ENCODE assay signal across 11 mouse cellular contexts in the genomic region with DNA sequence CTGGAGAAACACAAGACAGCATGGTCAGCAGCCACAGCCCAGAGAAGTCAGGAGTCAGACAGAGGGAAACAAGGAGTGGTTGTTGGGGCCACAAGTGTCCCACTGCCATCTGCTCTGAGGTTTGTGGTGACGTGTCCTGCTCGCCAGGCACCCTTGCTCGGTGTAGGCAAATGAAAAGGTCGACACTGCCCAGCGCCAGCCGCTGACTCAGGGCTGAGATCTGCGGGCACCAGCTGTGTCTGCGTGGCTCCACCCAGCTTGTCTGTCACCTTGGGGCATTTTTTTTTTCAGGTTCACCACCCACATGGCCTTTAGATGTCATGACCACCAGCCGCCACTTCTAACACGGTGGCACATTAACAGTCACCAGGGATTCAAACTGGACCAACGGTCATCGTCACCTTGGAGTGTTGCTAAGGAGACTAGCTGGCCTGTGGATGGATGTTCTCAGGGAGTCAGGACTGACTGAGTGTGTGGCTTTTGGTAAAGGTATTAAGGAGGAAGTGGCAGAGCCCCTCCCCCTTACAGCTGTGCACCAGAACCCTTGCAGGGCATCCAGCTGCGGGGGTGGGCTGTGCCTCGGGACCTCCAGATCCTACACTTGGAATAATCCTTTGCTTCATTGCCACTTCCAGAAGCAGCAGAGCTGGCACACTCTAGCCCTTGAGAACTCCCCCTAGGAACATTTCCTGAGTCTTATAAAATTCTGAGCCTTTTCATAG.
DNase-seq lines count a peak whose midpoint lies in the region; ATAC-seq and TF ChIP-seq lines count a peak whose summit lies in the region.
"Had no signal": no experiment of that assay in that cellular context is flagged by ENCODE, and none has a peak within 500 bp of the region (broad histone marks: within the 10 kb centered on the region; RNA-seq: fewer than 3 reads in every experiment).

No protein-coding gene starts in this region.

- no peak overlapping the region for H3K27ac ChIP-seq in kidney, postnatal 0 days
- H3K27ac ChIP-seq in kidney, embryonic 14.5 days (ENCODE audit: low read depth, low read length), result no peak overlapping the region
- no peak overlapping the region for H3K27ac ChIP-seq in layer of hippocampus, adult 2 months
- H3K27ac ChIP-seq: stomach, embryonic 15.5 days had no signal

- H3K9ac ChIP-seq in kidney, postnatal 0 days (ENCODE audit: low read depth, low read length), result no peak overlapping the region
- no peak overlapping the region for H3K9ac ChIP-seq in kidney, embryonic 14.5 days (ENCODE audit: low read depth, low read length)
- H3K9ac ChIP-seq: forebrain, embryonic 15.5 days; heart, embryonic 12.5 days; stomach, embryonic 15.5 days had no signal

- DNase-seq in kidney, postnatal 0 days (ENCODE audit: low spot score), result no peak
- no peak for DNase-seq in frontal cortex, postnatal 14 days (ENCODE audit: low spot score in 2 of 2)
- DNase-seq in layer of hippocampus, adult 2 months (ENCODE audit: low spot score in 2 of 2), result no peak
- DNase-seq in adipocyte (ENCODE audit: low spot score), result no peak
- DNase-seq: lung, postnatal 10 days had no signal

- no peak for TF ChIP-seq CTCF in kidney, postnatal 0 days (IDR thresholded peaks at IDR 0.05; ENCODE audit: low read depth)
- TF ChIP-seq CTCF in layer of hippocampus, adult 2 months (conservative IDR thresholded peaks at IDR 0.05), result no peak

- H3K36me3 ChIP-seq in kidney, postnatal 0 days (ENCODE audit: insufficient read depth, low read length), result no peaks in the 10 kb centered on the region
- H3K36me3 ChIP-seq in kidney, embryonic 14.5 days (ENCODE audit: control insufficient read depth, insufficient read depth, low read length), result no peaks in the 10 kb centered on the region
- H3K36me3 ChIP-seq: forebrain, embryonic 15.5 days; heart, embryonic 12.5 days; stomach, embryonic 15.5 days had no signal

- no peak overlapping the region for H3K4me3 ChIP-seq in kidney, postnatal 0 days (replicated peaks; ENCODE audit: low read depth, low read length)
- no peak overlapping the region for H3K4me3 ChIP-seq in kidney, embryonic 14.5 days (ENCODE audit: low read length)
- H3K4me3 ChIP-seq in layer of hippocampus, adult 2 months, result no peak overlapping the region
- H3K4me3 ChIP-seq: forebrain, embryonic 15.5 days; heart, embryonic 12.5 days; stomach, embryonic 15.5 days had no signal

- no peaks in the 10 kb centered on the region for H3K27me3 ChIP-seq in kidney, postnatal 0 days (ENCODE audit: insufficient read depth, low read length)
- no peaks in the 10 kb centered on the region for H3K27me3 ChIP-seq in kidney, embryonic 14.5 days (ENCODE audit: control insufficient read depth, insufficient read depth, low read length)
- H3K27me3 ChIP-seq: forebrain, embryonic 15.5 days; heart, embryonic 12.5 days; stomach, embryonic 15.5 days had no signal

- H3K4me1 ChIP-seq in kidney, postnatal 0 days (replicated peaks; ENCODE audit: insufficient read depth, low read length), result no peaks in the 10 kb centered on the region
- H3K4me1 ChIP-seq in kidney, embryonic 14.5 days (ENCODE audit: control insufficient read depth, insufficient read depth, low read length), result no peaks in the 10 kb centered on the region
- H3K4me1 ChIP-seq: forebrain, embryonic 15.5 days; stomach, embryonic 15.5 days had no signal

- WGBS in kidney, postnatal 0 days, result 39% methylated on average over 14 of the region's 14 CpGs
- WGBS in kidney, embryonic 14.5 days, result 48% methylated on average over 14 of the region's 14 CpGs

- ATAC-seq in kidney, postnatal 0 days (replicated peaks; ENCODE audit: low FRiP score, low read depth), result 0 out of 2 replicates have a peak, but pooled peaks have one; percentile 47
- ATAC-seq in kidney, embryonic 14.5 days (ENCODE audit: low FRiP score, low TSS enrichment), result no peak; the same call in 1 of the 2 replicates
- peak; percentile 82 for ATAC-seq in common myeloid progenitor, adult 5-6 weeks (replicated peaks; ENCODE audit: low read depth, poor library complexity, severe bottlenecking)
- ATAC-seq in megakaryocyte, adult 5-6 weeks (ENCODE audit: poor library complexity, severe bottlenecking), result peak; percentile 48; the same call in 1 of the 2 replicates
- ATAC-seq: forebrain, embryonic 15.5 days had no signal

- no peak overlapping the region for H3K4me2 ChIP-seq in kidney, postnatal 0 days (ENCODE audit: low read length)
- no peak overlapping the region for H3K4me2 ChIP-seq in kidney, embryonic 14.5 days (replicated peaks; ENCODE audit: low read depth, low read length)
- H3K4me2 ChIP-seq: forebrain, embryonic 15.5 days; heart, embryonic 12.5 days; stomach, embryonic 15.5 days had no signal

- no peaks in the 10 kb centered on the region for H3K9me3 ChIP-seq in kidney, postnatal 0 days (replicated peaks; ENCODE audit: low read length)
- no peaks in the 10 kb centered on the region for H3K9me3 ChIP-seq in kidney, embryonic 14.5 days (ENCODE audit: control insufficient read depth, low read length)
- H3K9me3 ChIP-seq: forebrain, embryonic 15.5 days; heart, embryonic 12.5 days; stomach, embryonic 15.5 days had no signal
